Mouse (Mus musculus) cerebellum, adult 18-20 months (tissue): ENCODE measurements around the gene Akap13.

Experiments
- DNase-seq, 2 experiments: peaks; one replicate each; pipeline ENCODE4 v3.0.0; 2021

Gene Akap13

DNA sequence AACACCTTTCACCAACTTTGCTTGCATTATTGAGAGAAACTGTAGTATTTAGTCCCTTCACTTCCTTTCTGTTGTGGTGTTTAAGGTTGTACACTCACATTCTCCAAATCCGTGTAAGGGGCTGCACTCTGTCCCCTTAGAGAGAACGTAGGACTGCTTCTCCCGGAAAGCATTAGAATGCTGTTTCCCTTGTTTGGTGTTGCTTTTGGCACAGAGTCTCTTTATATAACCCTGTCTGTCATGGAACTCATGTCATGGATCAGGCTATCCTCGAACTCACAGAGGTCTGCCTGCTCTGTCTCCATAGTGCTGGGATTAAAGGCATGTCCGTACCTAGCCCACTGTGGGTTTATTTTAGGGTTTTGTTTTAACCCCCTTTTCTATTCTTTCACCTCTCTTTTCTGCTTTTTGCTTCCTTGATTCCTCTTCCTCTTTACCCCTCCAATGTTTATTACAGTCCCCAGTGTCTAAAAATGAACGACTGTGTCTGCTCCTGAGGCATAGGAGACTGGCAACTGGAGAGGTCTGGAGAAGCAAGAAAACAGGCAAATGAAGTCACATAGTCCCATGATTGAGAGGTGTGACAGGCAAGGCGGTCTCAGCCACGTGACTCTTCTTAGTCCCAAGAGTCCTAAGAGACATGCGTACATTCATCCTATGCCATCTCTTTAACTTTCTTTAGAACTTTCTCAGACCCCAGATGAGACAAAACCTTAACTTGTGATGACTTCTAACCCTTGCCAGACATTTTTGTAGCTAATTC is 186.3 kb downstream of the Akap13 start:
- no peak for DNase-seq

GRCm38 (mm10) chr7:75642178-75642777 is 186.9 kb downstream of the Akap13 start:
- DNase-seq, result no peak

- no peak for DNase-seq
Measured at GRCm38 (mm10) chr7:75642846-75643563, 187.7 kb downstream of the Akap13 start.

DNA sequence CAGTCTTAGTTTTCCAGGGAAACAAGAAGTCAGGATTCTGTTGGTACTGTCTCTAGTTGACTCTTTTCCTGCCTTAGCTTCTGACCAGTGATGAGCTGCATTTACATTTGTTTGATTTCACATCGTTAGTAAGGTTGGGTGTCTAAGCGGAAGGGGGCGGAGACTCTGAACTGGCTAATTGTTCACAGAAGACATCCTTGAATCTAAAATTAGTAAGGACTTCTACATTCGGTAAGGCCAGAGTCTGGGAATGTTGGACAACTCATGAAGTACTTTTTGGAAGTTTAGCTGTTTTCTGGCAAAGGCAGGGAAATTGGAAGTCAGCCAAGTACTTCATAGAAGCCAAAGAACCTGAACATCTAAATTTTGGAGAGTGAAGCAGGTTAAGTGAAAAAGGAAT is 188.7 kb downstream of the Akap13 start:
- no peak for DNase-seq

GRCm38 (mm10) chr7:75644585-75644984 is 189.3 kb downstream of the Akap13 start:
- no peak for DNase-seq

- no peak for DNase-seq
Measured at GRCm38 (mm10) chr7:75645156-75645933, 190.0 kb downstream of the Akap13 start.

- no peak for DNase-seq
Measured at GRCm38 (mm10) chr7:75648051-75648450, 192.7 kb downstream of the Akap13 start.

DNA sequence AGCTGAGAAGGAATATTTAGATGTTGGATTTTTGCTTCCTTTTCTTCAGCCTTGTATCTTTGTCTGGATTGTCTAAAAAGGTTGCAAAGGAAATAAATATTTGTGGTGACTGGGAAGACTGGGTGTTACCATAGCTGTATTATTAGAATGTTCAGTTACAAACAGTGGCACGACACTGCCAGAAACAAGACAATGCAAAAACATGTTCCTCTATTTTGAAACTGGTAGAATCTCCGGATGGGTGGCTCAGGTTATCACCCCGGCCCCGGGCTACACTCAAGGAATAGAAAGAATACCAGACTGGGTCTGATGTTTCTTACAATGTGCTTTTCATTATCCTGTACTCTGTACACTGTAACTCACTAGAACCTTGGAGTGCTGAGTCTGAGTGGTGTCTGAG is 193.6 kb downstream of the Akap13 start:
- DNase-seq, result no peak

DNA sequence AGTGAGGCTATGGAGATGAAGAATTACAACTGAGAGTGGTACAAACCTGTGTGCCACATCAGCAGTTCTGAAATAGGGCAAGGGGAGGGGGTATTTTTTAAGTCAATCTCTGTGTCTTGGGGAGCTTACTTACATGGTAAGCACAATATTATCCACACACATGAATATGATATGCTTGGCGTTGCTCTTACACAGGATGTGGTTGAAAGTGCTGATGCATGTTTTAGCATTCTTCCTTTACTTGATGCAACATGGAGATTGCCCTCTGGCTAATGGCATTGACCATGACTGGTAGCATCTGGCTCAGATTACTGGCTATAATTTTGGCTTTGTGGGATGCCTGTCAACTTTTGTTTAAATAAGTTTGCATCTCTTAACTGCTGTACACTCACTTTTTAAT is 194.6 kb downstream of the Akap13 start:
- DNase-seq, result no peak

DNA sequence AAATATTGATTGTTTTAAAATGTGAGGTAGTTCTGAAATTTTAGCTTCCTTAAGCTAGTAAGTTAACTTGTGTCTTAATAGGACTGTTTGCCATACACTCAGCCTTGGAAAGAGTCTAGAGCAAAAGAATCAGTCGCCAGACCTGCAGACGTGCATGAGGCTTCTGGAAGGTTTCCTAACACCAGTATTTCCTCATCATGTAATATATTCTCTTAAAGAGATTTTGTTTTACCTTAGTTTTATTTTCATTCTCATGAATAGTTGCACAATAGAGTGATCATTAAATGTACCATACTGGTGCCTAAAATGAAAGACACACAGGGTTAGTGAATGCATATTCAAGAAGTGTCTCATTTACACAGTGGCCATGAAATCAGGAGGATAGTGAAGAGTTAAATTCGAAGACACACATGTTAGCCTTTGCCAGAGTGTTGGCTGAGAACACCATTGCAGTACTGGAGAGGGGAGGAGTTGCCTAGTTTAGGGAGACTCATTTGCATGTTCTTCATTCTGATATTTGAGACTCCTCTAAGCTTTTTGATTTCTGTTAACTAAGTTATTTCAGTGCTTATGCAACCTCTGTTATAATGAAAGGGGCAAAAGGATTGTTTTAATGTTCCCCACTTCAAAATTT is 198.5 kb downstream of the Akap13 start:
- no peak for DNase-seq

DNA sequence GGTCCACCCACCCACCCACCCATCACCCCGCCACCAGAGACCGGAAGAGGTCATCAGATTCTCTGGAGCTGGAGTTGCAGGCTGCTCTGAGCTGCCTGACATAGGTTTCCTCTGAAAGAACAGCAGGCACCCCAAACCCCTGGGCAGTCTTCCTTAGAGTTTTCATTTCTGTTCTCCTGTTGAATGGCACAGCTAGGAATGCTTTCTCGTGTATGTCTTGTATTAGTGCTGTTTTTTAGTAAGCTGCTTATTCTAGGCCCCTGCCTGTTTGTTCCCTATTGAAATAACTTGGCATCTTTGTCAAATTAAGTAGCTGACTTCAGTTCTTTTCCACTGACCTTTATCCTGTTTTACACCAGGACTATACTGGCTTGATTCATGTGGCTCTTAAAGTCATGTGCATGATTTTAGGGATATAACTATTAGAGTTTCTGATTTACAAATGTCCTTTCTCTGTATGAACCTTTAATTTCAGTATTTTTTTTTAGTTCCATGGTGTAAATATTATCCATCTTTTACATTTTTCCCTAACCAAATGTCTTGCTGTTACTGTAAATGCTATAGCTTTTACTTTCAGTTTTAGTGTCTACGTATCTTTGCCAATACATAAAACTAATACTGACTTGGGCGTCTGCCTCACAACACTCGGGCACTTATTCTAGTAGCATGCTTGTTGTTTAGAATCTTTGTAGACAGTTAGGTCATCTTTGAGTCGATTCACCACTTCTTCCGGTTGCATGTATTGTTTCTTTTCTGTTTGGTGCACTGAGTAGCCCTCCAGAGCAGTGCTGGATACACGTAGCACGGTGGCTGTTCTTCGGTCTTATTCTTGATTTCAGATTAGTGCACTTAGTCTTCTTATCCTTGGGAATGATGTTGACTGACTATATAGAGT is 200.1 kb downstream of the Akap13 start:
- no peak for DNase-seq

DNA sequence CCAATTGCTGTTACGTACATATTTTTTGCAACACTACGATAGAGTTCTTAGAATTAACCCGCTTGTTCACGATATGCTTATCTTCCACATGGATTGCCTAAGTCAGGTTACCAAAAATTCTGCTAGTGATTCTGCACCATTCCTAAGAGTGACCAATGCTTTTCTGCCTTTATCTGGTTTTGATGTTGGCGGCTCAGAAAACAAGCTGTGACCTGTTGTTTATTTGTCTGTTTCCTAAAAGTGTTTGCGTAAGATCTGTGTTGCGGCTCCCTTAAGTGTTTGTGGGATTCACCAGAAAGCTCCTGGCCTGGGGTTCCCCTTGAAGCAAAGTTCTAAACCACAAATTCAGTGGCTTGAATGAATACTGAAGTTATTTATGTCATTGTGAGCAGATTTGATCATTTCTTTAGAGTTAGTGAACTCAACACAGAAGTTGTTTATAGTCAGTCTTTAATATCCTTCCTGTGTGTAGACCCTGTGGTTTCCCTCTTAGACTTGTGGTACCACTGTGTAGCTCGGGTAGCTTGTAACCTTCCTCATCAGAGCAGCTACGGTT is 201.0 kb downstream of the Akap13 start:
- DNase-seq, result no peak

DNA sequence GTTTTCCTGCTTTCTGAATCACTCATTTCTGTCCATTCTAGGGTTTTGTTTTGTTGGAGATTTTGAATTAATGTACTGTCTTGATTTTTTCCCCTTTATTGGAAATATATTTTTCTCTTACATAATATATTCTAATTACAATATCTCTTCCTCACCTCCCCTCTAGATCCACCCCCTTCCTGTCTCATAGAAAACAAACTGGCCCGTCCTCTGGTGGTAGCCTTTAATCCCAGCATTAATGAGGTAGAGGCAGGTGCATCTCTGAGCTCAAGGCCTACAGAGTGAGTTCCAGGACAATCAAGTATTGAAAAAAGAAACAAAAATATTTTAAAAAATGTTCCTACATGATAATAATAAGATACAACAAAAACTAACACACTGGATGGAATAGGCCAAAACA is 201.6 kb downstream of the Akap13 start:
- DNase-seq, result no peak

DNA sequence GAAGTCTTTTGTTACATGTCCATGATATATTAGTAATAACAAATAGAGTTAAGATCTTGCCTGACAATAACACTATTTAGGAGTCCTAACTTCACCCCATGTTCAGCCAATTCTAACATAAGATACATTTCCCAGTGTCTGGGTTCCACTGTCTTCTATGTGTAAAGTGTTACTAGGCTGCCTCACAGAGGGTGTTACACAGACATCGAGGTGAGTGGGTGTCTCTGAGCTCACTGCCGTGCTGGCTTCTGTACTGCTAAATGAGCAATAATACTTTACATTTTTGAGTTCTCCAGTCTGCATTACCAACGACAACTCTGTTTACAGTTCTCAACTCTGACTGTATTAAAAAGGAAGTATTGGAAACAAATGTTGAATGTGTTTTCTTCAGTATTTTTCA is 209.1 kb downstream of the Akap13 start:
- no peak for DNase-seq

DNA sequence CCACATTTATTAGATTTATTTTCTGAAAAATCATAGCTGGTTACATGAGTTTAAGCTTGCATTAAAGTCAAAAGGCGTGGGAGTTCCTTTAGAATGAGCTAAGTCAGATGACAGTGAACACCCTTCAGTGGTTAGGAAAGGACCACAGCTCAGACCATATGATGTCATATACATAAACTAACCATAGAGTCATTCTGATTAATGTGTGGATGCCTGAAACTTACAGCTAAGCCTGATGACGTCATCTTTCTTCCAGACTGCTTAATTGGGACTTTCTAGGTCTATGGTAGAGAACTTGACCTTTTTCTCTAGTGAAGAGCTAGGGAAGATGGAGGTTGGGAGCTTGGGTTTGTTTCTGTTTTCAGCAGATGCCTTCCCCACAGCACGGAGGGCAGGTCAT is 211.6 kb downstream of the Akap13 start:
- no peak for DNase-seq

DNA sequence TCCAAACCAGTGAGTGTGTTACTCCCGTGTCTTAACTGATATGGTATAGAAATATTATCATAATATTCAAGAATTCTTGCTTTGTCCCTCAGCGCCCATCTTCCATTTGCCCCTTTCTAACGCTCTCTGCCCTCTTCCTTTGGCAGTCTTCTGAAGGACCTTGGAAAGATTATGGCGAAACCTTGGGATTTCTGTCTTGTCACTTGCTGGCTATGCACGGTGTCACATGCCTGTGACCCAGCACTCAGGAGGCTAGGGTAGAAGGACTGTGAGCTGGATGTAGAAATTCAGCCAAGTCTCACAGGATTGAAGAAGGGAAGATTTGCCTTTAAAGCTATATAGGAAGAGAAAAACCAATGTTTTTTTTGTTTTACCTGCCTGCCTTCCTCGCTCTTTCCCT is 212.2 kb downstream of the Akap13 start:
- DNase-seq, result no peak

GRCm38 (mm10) chr7:75668396-75668795 is 213.1 kb downstream of the Akap13 start:
- no peak for DNase-seq

DNA sequence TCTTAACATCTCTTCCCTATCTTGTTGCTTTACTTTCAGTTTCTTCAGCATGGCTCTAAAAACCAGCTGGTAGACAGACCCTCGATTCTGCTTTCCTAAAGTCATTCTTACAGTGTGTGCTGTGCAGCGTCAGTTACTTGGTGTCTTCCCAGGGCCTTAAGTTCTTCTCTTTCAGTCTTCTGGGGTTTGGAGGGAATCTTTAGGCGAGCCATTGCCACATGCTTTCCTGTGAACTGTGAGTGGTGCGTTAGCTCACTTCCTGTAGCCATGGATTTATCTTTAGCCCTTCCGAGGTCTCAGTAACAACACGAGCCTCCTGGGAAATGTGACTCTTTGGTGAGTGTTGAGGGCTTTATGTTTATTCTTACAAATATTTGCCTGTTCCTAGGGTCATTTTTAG is 214.1 kb downstream of the Akap13 start:
- no peak for DNase-seq

GRCm38 (mm10) chr7:75679631-75680030 is 224.3 kb downstream of the Akap13 start:
- DNase-seq, result no peak

DNA sequence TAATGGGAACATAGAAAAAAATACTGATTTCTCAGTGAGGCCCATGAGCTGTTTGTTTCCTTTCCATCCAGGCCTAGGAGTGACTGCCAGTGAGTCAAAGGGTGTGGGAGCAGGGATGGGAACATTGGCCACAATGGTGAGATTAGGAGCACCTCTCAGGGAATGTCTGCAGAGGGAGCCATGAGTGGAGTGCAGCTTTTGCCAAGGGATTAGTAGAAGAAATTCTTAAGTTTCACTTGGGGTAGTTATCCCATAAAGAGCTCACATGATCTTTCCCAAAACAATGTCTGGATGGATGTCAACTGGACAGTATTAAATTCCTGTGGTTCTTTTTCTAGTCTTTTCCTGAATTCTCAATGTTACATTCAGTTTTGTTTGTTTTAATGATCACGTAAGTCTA is 227.6 kb downstream of the Akap13 start:
- no peak for DNase-seq

GRCm38 (mm10) chr7:75683410-75683809 is 228.1 kb downstream of the Akap13 start:
- no peak for DNase-seq
